Mouse (Mus musculus) cerebellum, postnatal 14 days (tissue): ENCODE results near the gene Gm973.
A peak's percentile ranks its signal among the peaks of the same experiment; 100 is the strongest.

Source experiments
- DNase-seq, 2 experiments: peaks; one replicate each; pipeline ENCODE4 v3.0.0; 2021; ENCODE audit warnings: mixed read lengths in 2 of 2

The Gm973 gene

DNA sequence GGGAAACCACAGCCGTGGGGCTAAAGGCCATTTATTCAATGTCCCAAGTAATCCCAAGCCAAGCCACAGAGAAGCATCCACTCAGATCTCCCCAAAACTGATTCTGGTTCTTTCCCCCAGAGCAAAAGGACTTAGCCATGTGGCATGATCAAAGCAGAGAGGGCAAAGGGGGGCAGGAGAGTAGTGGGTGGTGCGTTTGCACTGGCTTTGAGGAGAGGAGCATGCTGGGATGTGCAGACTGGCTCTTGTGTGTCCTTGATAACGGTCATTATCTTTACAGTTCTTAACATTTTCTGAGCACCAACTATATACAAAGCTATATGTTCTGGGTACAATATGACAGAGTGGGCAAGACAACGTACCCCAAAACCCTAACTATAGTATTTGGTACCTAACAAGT is 23.6 kb upstream of the Gm973 start:
- DNase-seq, result no peak

DNA sequence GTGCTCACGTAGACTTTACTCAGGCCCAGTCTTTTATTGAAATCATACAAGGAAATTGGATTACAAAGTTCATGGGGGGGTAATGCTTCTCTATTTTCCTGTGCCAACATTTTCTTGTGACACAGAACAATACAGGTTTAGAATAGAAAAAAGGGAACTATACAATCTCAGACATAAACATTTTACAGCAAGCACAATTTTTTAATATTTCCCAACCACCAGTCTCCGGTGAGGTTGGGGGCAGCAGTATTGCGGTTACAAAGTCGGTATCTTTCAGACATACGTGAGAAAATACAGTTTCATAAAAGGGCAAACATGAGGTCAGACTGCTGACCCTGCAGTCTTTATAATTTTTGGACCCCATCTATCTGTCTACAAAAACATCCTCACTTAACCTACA is 20.1 kb upstream of the Gm973 start:
- DNase-seq, result no peak

DNA sequence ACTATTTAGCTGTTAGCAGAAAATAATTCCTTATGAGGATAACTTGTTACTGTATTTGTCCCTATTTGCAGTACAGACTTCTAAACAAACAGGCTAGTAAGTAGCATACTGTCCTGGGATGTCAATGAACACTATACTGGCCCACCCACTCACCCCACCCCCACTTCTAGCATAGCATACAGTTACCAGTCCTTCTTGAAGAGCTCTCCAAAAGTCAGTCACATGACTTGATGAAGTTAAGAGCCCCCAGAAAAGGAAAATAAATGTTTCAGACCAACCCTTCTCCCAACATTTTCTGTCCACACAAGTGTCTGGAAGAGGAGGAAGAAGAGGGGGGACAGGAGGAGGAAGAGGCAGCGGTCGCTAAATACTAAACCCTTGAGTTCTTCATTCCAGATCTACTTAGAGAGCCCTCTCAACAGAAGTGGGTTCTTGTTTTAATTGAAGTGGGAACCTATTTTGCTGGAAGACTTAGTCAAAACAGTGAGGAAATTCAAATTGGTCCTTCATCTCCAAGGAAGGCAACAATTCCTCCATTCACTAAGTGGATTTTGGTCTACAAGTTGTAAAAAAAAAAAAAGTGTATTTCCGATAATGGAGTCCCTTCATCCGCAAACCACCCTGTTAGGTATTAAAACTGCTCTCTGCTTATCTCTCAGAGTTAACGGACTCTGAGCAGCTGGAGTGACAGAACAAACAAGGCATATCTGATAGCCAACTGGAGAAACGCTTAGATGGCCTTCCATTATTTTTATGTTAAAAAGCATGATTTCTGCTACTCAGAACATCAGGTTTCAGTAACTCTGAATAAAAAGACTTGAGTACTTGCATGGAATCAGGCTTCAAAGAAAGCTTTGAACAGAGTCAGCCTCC is 18.1 kb upstream of the Gm973 start:
- DNase-seq, result no peak

DNA sequence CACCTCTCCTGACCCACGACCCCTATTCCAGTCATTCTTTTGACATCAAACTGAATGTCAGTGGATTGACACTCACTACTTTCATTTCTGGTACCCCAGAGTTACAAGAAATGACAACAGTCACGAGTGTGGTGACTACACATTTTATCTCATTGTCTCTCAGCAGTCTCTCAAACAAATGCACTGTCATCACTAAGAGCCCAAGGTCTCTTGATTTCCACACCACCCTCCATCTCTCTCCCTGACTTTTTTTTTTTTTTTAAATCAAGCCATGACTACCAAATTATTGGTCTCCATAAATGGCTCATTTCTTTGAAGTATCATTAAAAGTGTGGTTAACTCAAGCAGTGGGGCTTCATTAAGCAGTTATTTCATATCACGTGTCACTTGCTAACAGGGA is 16.7 kb upstream of the Gm973 start:
- DNase-seq, result no peak

DNA sequence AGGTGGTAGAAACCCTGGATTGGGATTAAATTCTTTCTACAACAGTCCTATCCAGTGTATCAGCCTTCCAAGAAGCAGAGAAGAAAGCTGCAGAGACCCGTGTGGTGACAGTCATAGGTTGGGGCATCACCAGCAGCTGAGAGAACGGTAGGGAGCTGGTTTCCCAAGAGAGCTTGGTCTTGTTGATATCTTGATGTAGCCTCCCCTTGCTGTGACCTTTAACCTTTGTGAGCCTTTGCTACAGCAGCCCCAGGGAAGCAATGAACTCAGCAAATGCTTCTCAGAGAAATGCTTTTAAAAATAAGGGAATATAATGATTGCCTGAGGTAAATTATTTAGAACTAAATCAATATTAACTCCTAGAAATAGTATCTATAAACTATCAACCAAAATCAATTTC is 13.7 kb upstream of the Gm973 start:
- no peak for DNase-seq

DNA sequence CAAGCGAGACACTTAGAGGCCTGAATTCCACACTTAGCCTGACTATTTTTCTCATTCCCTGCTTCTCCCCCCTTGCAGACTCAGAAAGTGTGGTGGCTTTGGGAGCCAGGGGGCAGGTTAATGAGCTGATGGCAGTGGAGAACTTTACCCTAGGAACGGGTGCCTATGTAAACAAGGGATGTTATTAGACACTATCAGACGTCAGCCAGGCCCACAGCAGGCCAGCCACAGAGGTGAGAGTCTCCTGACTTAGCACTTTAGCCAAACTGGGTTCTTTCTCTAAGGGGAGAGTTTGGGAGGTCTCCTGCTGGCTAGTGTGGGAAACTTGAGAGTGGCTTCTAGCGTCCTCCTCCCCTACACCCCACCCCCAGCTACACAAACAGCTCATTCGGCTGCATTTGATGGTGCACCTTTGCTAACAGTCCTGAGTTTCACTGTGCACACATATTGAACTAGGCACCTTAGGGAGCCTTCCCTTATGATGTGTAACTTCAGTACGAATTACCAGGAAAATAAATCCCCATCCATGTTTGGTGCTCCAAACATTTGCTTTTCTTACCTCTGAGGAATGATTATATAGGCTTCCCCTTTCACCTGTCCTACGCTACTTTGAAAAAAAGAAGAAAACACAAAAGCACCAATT is 12.3 kb upstream of the Gm973 start:
- DNase-seq, result no peak

DNA sequence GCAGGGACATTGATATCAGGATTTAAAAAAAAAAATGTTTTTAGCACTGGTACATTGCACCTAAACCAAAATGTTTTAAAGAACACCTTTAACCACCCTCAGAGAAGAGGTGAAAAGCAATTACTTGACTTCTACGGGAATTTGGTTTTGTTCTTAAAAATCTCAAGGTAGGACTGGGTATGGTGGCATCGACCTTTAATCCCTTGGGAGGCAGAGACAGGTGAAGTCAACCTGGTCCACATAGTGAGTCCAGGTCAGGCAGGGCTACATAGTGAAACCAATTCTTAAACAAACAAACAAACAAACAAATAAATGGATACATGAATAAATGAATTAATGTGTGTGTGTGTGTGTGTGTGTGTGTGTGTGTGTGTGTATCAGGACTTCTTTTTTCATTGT is 11.8 kb upstream of the Gm973 start:
- DNase-seq, result no peak

DNA sequence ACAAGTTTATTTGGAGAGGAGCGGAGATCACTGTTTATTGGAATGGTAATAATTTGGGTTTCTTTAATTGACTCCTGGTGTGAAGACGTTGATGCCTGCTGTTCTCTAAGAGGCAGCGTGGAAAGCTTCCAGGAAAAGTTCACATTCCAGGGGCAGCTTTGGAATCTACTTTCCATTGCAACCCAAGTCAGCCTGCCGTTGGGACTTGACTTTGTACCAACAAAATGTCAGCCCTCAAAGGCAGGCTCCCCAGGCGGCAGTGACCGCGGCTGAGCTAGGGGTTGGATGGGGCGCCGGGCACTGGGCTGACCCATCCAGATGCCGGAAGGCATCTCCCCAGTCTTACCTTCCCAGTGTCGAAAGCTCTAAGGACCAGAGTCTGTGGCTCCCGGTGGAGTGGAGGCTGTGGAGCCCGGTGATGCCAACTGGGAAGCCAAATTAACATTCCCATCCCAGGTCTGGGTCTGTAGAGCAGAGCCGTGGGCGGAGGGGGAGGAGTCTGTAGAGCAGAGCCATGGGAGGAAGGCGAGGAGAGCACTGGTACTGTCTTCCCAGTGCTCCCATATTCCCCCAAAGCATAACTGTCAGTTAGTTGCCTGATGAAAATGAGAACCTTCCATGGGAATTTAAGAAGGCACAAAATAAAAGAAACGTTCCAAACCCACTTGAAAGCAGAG is 7.5 kb upstream of the Gm973 start:
- DNase-seq, result peak in 1 of 2 experiments; percentile 24

DNA sequence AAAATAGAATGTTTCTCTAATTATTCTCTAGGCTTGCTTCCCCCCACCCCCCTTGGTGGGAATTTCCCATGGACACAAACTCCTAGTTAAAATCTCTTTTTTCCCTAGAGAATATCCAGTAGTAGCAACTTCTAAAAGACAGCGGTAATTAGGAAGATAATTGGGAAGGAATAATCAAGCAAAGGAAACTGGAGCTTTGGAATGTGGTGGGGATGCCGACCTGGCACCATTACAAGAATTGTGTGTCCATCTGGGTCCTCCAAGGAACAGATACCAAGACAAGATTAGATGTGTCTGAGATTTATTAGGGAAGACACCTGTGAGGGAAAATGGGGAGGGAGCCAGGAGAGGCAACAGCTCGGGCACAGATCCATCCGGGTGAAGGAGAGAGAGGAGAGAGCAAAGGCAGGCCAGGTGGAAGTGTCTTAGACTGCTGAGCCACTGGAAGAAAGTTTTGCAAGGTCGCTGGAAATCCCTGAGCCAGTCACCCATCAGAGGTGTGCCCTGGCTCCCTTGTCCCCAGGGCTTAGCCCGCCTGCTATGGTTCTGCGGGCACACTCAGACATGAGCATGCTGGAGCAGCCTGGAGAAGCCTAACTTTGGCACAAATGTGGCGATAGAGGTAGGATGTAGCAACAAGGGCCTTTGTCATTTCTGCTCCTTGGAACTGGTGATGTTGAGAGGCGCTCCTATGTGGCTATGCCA is 4.3 kb upstream of the Gm973 start:
- DNase-seq, result peak; percentile 34 to 48

DNA sequence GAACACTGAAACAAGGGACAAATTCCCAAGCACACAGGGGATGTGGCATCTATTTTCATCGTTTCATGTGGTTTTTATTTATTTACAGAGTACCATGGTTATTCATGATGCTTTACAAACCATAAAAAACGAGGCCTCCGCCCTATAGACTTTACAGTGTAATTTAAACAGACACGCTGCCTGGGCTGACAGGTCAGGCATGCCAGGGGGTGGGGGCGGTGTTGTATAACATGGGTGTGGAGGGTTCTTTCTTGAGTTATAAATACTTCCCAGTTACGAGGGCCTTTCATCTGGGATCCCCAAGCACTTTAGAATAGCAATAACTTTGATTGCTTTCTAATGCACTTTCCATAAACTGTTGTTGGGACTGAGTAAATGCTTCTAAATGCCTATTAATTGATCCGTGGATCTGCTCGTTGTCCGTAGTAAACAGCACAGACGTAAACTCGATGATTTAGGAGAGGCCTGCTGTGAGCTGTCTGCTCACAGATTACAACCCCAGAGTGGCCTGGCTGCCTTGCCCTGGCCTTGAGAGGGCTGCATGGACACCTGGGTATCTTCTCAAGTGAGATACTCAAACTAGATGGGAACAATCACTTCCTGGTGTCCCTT is 4.3 kb downstream of the Gm973 start:
- DNase-seq, result no peak

DNA sequence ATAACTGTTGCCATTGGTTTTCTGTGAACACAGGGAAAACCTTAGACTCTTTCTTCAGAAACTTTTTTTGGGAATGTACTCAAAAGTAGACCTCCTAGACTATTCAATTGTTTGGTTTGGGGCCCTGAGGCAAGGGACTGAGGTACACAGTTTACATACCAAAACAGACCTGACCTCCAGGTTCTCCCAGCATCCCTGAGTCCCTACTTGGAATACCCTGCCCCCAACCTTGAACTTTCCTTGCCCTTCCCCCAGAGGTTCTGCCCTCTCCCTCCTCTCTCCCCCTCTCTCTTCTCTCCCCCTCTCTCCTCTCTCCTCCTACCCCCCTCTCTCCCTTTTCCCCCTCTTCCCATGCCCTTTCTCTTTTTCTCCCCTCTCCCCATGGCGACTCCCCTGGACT is 6.4 kb downstream of the Gm973 start:
- DNase-seq, result no peak

DNA sequence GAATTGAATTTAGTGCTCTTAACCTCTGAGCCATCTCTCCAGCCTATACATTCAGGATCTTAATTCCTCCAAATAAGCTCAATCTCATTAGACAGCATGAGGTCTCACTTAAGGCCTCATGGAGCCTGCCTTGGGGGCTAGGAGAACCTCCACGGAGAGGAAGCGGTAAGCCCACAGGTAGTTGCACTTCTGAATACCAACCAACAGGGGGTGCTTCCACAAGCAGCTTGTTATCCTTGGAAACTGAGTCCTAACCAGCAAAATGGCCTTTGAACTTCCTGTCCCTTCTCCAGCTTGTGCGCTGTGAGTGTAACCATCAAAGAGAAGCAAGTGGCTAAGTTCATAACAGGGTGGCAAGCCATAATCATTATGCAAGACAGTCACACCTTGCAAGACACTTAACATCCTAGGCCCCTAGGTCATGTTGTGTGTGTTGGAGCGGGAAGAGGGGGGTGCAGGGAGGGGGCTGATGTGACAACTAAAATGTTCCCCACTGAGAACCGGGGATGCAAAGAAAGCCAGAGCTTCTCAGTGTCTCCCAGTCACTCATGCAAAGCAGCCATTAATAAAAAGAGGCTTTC is 7.4 kb downstream of the Gm973 start:
- no peak for DNase-seq

DNA sequence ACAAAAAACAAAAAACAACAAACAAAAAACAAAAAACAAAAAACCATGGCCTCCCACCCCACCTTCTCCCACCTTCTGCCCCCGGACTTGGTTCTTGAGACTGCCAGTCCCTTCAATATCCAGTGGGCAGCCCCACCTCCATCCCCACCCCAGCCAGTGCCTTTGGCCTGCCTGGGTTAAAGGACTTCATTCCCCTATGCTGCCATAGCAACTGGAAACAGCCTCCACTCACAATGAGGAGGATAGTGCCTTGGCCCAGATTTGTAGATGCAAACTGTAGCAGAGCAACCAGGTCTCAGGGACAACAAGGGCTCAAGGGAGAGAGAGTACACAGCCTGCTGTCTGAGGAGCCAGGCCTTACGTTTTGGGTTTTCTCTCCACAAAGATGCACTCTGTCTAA is 8.0 kb downstream of the Gm973 start:
- DNase-seq, result no peak

DNA sequence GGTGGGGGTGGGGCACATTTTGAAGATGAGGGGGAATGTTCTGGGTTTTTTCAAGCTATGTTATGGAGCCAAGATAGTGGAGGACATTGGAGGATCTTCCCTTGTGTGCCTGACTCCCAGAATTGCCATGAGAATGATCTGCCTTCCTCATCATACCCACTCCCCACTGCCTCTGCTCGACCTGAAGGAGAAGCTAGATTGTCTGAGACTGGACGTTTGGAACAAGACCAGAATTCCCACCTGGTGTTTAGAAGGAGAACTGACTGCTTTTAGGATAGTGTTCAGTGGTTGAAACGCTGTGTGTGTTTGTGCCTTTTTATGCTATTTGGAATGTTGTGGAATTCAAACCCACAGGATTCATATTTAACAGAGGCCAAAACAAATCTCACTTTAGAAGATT is 8.7 kb downstream of the Gm973 start:
- DNase-seq, result peak in 1 of 2 experiments; percentile 28

DNA sequence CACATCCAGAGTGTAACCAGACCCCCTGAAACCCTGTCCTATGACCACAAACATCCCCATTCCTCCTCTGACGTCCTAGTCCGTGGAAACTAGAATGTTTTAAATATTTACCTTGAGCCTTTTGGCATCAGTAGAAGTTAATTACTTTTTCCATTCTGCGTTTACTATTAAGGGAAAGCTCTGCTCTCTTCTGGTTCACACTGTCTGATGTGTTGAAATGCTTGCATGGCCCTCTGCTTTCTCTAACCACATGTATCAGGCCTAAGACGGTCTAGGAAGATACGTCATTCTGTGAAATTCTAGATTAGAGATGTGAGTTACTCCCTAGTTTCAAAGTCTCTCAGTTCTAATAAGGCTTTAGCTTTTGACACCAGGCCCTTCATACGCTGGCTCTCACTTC is 11.2 kb downstream of the Gm973 start:
- DNase-seq, result no peak

DNA sequence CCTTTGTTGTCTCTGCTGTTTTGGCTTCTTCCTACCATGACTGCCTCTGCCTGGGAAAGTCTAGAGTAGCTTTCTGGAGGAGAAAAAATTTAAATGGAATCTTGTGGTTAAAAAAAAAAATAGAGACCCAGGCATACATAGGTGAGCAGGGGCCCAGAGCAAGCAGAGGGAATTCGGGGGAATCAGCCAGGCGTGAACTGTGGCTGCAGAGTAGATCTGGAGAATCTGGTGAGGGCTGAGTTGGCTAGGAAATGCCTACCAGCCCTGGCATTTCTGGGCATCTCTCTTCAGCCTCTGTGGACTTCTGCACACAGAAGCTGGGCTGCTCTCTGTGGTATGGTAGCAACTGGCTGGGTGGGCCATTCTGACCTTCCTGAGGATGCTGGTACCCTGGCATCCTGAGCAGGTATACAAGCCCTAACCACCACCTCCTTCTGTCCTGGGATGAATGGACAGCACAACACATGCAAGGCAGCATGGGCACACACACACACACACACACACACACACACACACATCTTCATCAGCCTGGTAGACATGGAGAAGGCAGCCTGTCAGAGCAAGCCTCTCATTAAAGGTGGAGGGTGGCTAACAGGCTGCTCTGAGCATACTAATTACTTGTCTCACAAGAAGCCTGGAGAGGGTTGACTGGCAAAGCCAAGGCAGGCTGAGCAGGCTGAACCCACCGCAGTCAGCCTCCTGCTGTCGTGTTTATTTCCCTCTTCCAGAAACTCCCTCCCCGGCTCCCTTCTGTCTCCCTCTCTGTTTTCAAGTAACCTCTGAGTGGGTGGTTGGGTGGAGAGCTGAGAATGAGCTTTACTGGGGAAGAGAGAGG is 19.1 kb downstream of the Gm973 start:
- peak; percentile 72 for DNase-seq

DNA sequence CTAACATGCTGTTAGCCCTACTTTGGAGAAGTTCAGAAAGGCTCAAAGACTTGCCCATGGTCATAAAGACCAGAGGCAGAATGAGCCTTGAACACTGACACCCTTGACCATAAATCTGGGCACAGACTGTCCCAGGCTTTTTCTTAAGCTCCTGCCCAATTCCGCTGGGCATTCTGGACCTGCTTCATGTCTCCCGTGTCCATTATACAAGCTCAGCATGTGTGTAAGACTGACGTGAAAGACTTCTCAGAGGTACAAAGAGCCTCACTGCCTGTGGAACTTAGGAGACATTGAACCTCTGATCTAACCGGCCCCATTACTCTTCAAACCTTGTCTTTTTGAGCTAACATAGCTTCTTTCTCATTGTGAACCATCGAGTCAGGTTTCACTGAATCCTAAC is 22.3 kb downstream of the Gm973 start:
- DNase-seq, result no peak

DNA sequence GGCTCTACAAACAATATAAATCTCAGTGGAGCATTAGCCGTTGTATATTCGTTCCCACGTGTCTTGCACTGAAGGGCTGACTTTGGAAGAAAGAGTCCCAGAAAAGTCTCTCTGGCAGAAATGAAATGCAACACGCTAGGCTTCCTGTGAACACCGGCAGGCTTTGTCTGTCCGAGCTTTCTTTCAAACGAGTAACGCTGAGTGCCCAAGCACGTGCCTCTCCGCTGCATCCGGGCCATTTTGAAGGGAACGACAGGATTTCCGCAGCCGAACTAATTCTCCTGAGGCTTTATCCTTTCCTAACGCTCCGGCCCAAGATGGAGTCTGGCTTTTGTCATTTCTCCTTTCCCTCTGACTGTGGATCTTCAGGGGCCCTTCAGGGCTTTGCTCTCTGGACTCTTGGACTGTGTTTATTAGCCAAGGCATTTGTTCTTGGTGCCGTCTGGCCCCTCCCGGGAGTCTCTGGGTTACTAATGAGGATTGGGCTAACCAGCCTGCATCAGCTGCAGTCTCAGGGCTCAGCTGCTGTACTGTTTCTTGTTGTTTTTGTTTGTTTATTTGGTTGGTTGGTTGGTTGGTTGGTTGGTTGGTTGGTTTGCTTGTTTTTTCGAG is 24.6 kb downstream of the Gm973 start:
- DNase-seq, result no peak

DNA sequence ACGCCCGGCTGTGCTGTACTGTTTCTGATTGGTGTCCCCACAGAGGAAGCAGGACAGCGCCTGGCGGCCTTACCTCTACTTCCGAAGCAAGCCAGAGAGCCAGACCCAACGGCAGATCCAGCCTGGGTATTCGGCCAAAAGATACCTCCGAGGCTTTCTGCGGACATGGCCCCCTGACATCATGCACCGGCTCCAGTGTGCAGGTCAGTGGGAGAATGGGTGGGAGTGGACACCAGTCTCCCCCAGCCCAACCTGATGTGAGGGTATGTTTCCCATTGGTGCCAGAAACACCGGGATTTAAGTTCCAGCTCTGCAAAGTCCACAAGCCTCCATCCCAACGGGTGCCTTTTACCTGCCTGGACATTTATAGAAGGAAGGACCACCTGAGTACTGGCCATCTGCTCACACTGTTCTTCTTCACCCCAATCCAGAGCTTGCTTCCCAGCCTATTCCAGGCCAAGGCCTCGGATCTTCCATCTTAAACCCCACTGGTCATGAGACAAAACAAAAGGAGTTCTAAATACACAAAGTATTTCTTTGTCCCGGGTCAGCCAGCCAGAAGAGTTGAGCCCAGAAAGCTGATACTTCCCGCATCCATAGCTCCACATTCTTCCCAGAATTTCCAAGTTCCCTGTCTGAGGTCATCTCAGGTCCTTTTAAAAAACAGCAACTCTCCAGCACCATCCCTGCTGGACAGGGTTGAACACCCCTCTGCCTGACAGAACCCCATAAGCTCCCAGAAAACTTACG is 25.4 kb downstream of the Gm973 start:
- DNase-seq, result peak; percentile 50 to 74

DNA sequence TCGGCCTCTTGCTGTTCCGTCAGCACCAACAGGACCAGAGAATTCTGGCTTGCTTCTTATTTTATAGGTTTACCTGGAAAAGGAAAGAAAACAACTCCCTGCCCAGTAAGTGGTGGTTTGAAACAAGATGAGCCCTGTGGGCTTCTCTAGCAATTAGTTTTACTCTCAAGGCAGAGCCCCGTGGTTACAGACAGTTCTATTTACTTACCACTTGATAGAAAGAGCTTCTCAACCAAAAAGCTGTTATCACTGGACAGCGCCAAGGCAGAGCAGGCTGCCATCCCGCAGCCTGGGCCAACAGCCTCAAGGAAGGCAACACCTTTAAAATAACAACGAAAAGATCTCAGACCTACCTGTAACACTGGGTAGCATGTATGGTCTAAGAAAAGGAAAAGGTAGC is 26.2 kb downstream of the Gm973 start:
- peak; percentile 29 to 51 for DNase-seq
